Mouse (Mus musculus): ENCODE data around the gene Mettl21e. TPM values are rescaled to one million over a fixed set of nuclear protein-coding genes. Genes with fewer than 3 reads are reported as not detected.
"Not testable (repeated sequence)": the region's sequence is repeated elsewhere in the genome, so short reads cannot be mapped to it uniquely, and the experiment has no call there.

The Mettl21e gene
- total RNA-seq (2014; fragmentation: Nextera tagmentation) (not detected in 2 replicates), total RNA-seq (2017) (not detected in 2 replicates)

DNA sequence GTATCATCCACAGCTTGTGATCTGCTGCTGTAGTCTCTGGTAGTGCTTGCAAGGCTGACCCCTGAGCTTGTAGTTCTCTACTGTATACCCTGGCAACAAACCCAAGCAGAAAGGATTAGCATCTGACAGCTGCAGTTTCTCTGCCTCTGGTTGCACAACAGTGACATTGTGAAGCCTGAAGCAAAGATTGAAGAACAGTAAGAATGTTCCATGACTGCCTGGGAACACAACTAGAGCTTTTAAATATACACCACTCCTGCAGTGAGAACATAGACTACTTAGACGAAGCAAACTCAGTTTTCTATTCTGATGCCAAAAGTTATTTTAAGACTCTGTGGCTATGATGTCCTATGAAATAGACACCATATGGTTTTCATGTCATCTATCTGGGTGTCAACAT lies at the start of gene Mettl21e:
Mettl21e (minus strand) TSS at position 86 of the 400 bp plus-strand sequence.
- no peak for ATAC-seq (replicated peaks; ENCODE audit: low FRiP score, low TSS enrichment, poor library complexity, severe bottlenecking)

DNA sequence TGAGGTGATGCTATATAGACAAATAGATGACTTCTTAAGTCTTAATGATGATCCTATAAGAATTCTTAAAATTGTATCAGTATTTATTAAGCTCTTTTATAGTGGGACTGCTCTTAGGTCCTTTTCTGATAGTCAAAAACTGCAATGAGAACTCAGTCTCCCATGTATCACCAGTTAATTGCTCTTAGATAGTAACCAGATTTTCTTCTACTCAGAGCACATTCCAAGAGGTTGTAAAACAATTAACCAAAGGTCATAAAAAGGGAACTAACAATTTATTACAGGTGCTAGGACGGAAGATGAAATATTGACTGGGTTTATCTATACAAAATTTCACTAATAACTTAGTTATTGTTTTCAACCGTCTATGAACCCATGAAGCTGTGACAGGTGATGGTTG lies 21.7 kb upstream of the Mettl21e start:
- ATAC-seq (replicated peaks; ENCODE audit: low FRiP score, low TSS enrichment, poor library complexity, severe bottlenecking), result not testable (repeated sequence)

DNA sequence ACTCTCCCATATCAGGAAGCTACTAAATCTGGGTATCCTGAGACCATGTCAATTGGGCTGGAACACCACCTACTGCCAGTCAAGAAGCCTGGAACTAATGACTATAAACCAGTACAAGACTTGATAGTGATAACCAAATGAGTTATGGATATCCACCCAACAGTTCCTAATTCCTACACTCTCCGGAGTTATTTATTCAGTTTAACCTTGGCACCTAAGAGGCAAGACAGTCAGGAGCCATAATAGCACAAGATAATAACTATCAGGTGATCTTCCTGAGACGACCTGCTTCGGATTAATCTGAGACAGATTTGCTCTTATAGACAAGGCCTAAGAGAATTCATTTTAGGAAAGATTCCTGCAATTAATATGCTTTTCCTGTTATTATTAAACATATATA lies 21.2 kb upstream of the Mettl21e start:
- no peak for ATAC-seq (replicated peaks; ENCODE audit: low FRiP score, low TSS enrichment, poor library complexity, severe bottlenecking)

DNA sequence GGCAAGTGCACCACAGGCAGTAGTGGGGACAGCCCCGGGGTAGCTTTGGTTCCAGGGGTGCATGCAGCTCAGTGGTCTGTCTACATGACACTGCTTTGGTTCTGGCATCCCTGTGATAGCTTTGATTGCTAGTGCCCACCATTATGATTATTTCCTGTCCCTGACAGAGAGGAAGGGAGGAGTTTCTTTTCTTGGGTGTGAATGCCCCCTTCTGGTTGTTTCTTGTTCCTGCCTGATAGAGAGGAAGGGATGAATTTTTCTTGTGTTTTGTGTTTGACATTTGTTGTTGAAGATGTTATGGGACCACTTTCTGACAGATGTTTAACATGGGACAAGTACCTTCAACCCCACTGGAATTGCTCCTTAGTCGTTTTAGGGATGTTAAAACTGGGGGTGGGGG lies 18.5 kb upstream of the Mettl21e start:
- no peak for ATAC-seq (replicated peaks; ENCODE audit: low FRiP score, low TSS enrichment, poor library complexity, severe bottlenecking)

DNA sequence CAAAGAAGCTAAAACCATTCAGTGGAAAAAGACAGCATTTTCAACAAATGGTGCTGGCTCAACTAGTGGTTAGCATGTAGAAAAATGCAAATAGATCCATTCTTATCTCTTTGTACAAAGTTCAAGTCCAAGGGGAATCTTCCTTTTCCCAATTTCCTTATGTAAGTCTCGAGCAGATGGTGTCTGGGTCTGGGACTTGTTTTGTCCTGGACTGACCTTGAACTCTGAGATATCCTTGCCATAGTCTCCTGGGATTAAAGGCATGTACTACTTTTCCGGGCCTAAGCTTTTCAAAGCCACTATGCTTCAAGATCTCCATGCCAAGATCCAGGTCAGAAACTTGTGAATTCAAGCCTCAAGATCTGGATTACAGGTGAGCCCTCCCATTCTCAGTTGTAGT lies 16.6 kb upstream of the Mettl21e start:
- no peak for ATAC-seq (replicated peaks; ENCODE audit: low FRiP score, low TSS enrichment, poor library complexity, severe bottlenecking)

DNA sequence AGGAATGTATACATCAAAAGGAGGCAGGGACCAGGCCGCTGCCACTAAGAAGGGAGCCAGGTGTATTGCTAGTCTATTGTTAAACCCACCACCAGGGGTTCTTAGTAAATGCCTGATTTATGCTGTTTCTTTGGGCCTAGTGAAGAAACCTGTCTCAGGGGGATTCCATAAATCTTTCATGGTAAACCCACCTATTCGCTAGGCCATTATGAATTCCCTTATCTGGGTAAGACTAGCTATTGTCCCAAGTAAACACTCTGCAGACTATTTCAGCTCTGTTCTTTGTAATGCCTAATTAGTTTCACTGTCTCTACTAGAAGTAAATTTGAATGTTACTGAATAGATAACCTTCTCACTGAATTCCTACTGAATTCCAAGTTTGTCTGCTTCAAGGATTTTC lies 15.8 kb upstream of the Mettl21e start:
- not testable (repeated sequence) for ATAC-seq (replicated peaks; ENCODE audit: low FRiP score, low TSS enrichment, poor library complexity, severe bottlenecking)

DNA sequence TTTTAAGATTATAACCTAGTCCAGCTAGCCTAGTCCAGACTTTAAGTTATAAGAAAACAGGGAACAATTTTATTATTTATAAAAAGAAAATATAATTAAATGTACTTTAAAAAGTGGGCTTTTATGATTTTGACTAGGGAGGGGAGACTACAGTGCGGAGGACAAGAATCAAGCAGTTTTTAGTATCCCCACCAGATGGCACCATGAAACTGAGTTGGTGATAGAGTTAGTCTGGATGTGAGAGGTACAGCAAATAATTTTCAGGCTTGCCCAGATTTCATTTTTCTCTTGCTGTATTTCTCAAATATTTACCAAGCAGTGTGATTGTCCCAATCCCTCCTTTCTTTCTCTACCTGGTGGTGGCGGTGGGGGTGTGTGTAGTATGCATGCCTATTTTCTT lies 10.3 kb upstream of the Mettl21e start:
- ATAC-seq (replicated peaks; ENCODE audit: low FRiP score, low TSS enrichment, poor library complexity, severe bottlenecking), result no peak

DNA sequence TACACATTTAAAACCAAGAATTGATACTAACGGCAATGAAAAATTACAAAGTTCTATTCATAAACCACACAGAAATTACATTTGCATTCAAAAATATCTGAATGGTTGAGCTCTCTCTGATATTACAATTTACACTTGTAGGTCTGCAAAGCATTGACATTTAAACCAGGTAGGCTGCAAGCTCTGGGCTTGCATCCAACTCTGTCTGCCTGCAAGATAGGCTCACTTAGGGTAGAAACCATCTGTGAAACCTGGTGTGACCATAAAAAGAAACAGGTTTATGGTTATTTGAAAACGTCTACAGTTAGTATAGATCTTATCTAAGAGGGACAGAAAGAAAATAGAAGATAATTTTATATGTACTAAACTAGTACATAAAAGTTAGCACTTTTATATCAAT lies 1.6 kb downstream of the Mettl21e start:
- ATAC-seq (replicated peaks; ENCODE audit: low FRiP score, low TSS enrichment, poor library complexity, severe bottlenecking), result no peak

DNA sequence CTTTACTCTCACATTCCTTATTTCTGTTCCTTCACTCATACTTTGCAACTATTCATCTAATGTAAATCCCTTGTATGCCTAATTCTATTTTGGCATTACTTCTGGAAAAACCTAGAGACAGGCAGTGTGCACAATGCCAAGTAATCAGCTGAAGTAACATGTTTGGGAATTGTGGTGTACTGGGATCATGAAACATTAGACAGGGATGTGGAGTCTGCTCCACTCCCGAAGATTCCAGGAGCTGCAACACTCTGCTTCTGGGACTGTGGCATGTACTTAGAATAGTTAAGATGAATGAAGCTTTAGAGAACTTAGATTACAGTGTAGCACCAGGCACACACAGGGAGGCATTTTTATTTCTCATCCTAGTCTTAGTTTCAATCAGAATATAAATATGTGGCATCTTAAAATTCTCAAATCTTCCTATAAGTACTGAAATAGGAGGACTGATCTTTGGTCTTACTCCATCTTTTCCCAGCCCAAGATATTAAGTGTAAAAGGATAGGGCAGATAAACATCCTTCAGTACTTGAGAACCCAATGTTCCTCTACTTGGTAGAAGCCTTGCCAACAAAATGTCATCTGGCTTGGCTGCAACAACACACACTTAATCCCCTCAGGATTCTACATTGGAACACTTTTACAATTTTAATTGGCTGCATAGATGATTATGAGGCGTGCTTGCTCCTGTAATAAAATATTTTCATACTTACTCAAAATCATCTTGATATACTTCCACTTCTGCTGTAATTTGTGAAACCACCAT lies 2.2 kb downstream of the Mettl21e start:
- no peak for ATAC-seq (replicated peaks; ENCODE audit: low FRiP score, low TSS enrichment, poor library complexity, severe bottlenecking)

DNA sequence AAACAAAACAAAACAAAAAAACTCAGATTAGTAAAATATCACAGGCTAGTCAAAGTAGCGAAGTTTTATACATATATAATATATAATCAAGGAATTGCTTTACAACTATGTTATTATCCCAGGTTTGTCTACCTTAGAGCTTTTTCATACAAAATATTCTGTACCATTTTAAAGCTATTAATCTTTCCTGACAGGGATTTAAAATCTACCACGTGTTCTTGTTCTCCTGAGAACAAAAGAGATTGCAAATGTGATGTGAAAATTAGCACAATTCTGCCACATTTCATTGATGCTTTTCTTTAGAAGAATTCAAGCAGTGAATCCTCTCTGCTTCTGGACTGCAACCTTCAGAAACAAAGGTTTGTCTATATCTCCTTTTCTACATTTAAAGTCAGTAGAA lies 4.3 kb downstream of the Mettl21e start:
- ATAC-seq (replicated peaks; ENCODE audit: low FRiP score, low TSS enrichment, poor library complexity, severe bottlenecking), result no peak

DNA sequence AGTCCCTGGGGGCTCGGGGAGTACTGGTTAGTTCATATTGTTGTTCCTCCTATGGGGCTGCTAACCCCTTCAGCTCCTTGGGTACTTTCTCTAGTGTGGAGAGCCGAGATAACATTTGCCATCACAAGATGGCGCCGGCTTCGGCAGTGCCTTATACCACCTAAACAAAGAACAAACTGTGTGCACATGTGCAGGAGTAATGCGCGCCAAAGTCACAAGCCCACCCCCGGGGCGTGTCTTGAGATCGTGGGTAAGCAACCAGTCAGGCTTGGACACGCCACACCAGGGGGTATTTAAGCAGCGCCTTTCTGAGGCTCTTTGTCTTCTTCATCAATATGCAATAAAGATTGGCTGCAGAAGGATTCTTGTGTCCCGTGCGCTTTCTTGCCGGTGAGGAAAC lies 15.9 kb downstream of the Mettl21e start:
- no peak for ATAC-seq (replicated peaks; ENCODE audit: low FRiP score, low TSS enrichment, poor library complexity, severe bottlenecking)

DNA sequence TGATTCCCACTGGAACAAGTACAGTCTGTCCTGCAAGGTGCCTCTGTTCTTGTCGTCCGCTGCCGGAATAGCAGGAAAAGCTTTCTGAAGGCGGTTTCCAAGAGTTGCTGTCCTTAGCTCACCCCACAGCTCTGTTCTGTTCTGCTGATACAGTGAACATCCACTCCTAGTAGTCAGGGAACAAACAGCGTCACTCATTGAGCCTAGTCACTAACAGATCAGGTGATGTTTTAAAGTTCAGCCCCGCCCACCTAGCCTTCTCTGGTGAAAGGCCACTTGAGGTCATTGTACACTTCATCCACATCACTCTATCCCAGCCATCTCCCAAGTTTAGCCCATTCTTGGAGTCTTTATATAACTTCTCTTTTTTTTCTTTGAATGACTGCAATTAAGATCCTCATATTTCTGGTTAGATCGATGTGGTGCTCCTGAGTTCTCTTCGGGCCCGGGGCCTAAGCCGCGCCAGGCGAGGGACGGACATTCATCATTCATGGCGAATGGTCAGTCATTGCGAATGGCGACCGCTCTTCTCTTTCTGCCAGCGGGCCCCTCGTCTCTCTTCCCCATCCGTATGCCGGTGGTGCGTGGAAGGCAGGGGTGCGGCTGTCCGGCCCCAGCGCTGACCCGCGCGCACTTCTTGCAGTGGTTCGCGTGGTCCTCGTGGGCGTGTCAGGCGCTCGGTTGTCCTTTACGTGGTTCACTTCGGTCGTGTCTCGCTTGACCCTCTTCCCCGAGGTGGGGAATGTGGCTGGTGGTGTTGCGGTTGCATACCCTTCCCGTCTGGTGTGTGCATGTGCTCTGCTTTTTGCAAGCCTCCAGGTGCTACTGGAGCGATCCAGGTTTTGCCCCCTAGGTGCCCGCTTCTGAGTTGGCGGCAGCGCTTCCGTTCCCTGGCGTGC lies 20.2 kb downstream of the Mettl21e start:
- ATAC-seq (replicated peaks; ENCODE audit: low FRiP score, low TSS enrichment, poor library complexity, severe bottlenecking), result peak; percentile 34; the same call in 1 of the 2 replicates

DNA sequence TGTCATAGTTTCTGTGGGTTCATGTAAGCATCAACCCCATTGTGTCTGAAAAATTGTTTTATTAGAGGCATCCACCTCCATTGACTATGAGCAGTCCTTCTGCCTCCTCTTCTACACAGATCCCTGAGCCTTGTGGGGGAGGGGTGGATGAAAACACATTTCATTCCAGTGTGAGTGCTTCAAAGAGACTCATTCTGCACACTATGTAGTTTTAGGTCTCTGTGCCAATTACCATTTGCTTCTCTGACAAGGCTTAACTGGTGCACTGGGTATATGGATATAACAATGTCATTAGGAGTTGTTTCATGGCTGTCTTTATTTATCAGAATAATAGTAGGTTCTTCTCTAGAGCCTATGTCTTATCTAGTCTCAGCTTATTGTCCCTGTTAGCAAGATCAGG lies 32.4 kb downstream of the Mettl21e start:
- no peak for ATAC-seq (replicated peaks; ENCODE audit: low FRiP score, low TSS enrichment, poor library complexity, severe bottlenecking)

DNA sequence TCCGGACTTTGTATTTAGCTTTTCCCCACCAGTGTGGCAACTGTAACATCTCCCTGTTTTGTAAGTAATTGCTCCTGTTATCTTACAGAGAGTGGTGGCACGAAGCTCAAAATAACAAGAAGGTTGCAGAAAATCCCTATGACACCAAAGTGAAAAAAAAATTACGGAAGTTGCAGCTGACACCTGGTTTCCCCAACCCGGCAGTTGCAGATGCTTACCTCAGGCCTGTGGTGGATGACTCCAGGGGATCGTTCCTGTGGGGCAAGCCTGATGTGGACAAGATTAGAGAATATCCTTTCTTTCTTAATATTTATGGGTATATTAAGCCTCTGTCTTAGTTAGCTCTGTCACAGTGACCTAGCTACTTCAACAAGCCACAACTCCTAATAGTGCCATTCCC lies 40.7 kb downstream of the Mettl21e start:
- no peak for ATAC-seq (replicated peaks; ENCODE audit: low FRiP score, low TSS enrichment, poor library complexity, severe bottlenecking)

DNA sequence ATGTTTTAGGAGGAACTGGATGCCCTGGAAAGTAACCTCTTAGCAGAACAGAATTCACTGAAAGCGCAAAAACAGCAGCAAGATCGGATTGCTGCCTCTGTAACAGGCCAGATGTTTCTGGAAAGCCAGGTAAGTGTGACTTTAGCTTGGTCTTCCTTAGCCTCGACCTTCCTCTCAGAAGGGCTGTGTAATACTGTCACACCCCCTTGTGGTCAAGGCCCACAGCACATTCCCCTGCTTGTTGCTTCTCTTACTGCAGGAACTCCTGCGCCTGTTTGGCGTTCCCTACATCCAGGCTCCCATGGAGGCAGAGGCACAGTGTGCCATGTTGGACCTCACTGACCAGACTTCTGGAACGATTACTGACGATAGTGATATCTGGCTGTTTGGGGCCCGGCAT lies 44.9 kb downstream of the Mettl21e start:
- no peak for ATAC-seq (replicated peaks; ENCODE audit: low FRiP score, low TSS enrichment, poor library complexity, severe bottlenecking)

DNA sequence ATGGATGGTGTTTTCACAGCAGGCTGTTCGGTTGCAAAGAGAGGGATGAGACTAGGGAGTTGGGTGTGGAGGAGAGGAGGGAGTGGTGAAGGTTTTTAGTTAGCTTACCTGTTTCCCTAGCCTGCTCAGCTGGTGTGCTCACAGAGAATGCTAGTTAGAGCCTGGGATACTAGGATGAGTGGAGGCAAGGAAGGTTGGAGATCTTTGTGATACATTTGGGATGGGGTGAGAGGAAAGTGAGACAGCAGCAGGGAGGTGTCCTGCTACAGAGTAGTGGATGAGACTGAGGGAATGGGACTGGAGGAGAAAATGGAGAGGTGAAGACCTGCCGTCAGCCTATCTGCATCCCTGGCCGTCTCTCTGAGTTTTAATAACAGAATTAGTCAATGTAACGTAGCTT lies 46.1 kb downstream of the Mettl21e start:
- ATAC-seq (replicated peaks; ENCODE audit: low FRiP score, low TSS enrichment, poor library complexity, severe bottlenecking), result no peak

DNA sequence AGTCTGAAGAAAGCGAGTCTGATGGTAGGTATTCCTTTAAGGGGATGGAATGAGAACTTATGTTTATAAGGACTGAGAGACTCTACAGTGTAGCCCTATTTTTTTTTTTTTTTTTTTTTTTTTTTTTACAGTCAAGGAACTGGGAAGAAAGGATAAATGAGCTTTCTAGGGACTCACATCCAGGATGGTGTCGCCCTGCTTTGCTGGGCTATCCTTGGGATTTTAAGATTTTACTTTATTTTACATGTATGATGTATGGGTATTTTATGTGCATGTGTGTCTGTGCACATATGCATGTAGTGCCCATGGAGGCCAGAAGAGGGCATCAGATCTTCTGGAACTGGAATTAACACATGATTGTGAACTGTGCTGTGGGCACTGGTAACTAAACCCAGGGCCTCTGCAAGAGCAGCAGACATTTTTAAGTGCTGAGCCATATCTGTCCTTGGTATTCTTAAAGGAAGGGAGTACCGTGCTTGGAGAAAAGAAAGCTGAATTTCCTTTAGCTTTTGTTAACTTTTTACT lies 50.8 kb downstream of the Mettl21e start:
- 0 out of 2 replicates have a peak, but pooled peaks have one; percentile 30 for ATAC-seq (replicated peaks; ENCODE audit: low FRiP score, low TSS enrichment, poor library complexity, severe bottlenecking)

DNA sequence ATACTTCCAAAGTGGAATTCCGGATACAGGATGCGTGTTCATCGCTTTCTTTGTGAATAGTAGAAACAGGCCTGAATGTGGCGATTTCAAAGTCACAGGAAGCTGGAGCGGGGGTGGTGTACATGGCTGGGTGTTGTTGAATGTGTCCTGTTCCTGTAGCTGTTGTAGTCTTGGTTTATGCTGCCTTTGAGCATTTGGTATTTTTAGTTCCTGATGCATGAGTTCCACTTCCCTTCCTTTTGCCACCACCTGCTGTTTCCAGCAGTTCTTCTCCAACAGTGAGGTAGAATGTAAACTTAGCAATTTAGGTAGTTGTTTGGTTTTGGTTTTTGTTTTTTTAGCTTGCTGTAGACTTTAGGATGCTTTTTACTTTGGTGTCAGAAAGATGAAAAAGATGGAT lies 56.4 kb downstream of the Mettl21e start:
- ATAC-seq (replicated peaks; ENCODE audit: low FRiP score, low TSS enrichment, poor library complexity, severe bottlenecking), result no peak

DNA sequence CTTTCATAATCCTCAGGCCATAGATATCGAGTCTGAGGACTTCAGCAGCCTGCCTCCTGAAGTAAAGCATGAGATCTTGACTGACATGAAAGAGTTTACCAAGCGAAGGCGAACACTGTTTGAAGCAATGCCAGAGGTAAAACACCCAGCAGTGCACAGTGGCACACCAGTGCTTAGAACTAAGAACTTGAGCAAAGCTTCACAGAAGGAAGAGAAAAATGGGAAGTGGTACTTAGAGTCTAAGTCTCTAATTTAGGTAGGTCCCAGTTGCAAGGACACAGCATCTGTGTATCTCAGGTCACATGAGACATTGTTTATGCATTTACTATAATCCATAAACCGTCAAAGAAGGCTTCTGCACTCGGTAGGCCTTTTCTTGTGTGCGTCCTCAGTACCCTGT lies 56.9 kb downstream of the Mettl21e start:
- ATAC-seq (replicated peaks; ENCODE audit: low FRiP score, low TSS enrichment, poor library complexity, severe bottlenecking), result no peak

DNA sequence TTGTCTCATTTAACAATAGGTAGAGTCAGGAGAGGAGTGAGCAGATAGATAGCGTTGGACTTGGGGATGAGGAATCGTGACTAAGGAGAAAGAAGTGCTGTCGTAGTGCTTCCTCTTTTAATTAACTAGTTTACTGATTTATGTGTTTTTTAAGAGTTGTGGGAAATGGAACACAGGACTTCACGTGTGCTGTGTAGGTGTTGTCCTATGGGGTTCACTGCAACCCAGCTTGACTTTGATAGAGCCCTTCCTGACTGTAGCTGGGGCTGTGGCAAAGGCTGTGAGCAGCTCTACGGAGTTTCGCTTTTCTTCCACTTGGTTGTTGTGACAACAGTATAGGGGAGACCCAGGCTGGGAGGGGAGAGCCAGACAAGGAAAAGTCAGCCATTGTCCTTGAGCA lies 60.4 kb downstream of the Mettl21e start:
- ATAC-seq (replicated peaks; ENCODE audit: low FRiP score, low TSS enrichment, poor library complexity, severe bottlenecking), result no peak
